Mouse (Mus musculus): ENCODE results near the gene Gm20388. TPM values are rescaled to one million over a fixed set of nuclear protein-coding genes. Genes with fewer than 3 reads are reported as not detected.

Gm20388 gene
- polyA plus RNA-seq, 1 experiment, result 18.7 TPM

- H3K27ac ChIP-seq (ENCODE audit: insufficient read depth, low read length), result no peak overlapping the region
- H3K27me3 ChIP-seq (ENCODE audit: control insufficient read depth, insufficient read depth, low read length), result no peaks in the 10 kb centered on the region
- no peak for TF ChIP-seq CTCF (IDR thresholded peaks at IDR 0.05; ENCODE audit: borderline replicate concordance, insufficient read depth, low read depth, low read length)
- no peak for TF ChIP-seq POLR2A (IDR thresholded peaks at IDR 0.05; ENCODE audit: borderline replicate concordance, insufficient read depth, low read length)
- 90% methylated on average over 4 of the region's 4 CpGs for WGBS
- no peak for DNase-seq
- no peaks in the 10 kb centered on the region; the same call in 1 of the 2 replicates for H3K4me1 ChIP-seq (ENCODE audit: control insufficient read depth, insufficient read depth, low read length)
- no peak overlapping the region for H3K4me3 ChIP-seq (replicated peaks; ENCODE audit: insufficient read depth, low read depth, low read length)
These were observed 3065.4 kb downstream of the Gm20388 start for GRCm38 (mm10) chr8:122976046-122976445.

GRCm38 (mm10) chr8:122979424-122979823 is 3068.8 kb downstream of the Gm20388 start:
- DNase-seq, result no peak
- TF ChIP-seq POLR2A (IDR thresholded peaks at IDR 0.05; ENCODE audit: borderline replicate concordance, insufficient read depth, low read length) (no peak), CTCF (IDR thresholded peaks at IDR 0.05; ENCODE audit: borderline replicate concordance, insufficient read depth, low read depth, low read length) (no peak)
- 83% methylated on average over 3 of the region's 3 CpGs for WGBS
- peaks cover 7% of the 10 kb centered on the region for H3K4me1 ChIP-seq (ENCODE audit: control insufficient read depth, insufficient read depth, low read length)
- H3K27ac ChIP-seq (ENCODE audit: insufficient read depth, low read length), result no peak overlapping the region
- H3K27me3 ChIP-seq (ENCODE audit: control insufficient read depth, insufficient read depth, low read length), result no peaks in the 10 kb centered on the region
- no peak overlapping the region for H3K4me3 ChIP-seq (replicated peaks; ENCODE audit: insufficient read depth, low read depth, low read length)

GRCm38 (mm10) chr8:122979865-122980509 is 3069.3 kb downstream of the Gm20388 start:
- Histone ChIP-seq H3K4me3 (replicated peaks; ENCODE audit: insufficient read depth, low read depth, low read length) (no peak overlapping the region), H3K27ac (ENCODE audit: insufficient read depth, low read length) (no peak overlapping the region), H3K27me3 (ENCODE audit: control insufficient read depth, insufficient read depth, low read length) (no peaks in the 10 kb centered on the region), H3K4me1 (ENCODE audit: control insufficient read depth, insufficient read depth, low read length) (peaks cover 7% of the 10 kb centered on the region)
- no peak for DNase-seq
- TF ChIP-seq CTCF (IDR thresholded peaks at IDR 0.05; ENCODE audit: borderline replicate concordance, insufficient read depth, low read depth, low read length), result no peak
- no peak for TF ChIP-seq POLR2A (IDR thresholded peaks at IDR 0.05; ENCODE audit: borderline replicate concordance, insufficient read depth, low read length)
- 36% methylated on average over 10 of the region's 10 CpGs for WGBS

- no peak for DNase-seq
- Histone ChIP-seq H3K4me3 (replicated peaks; ENCODE audit: insufficient read depth, low read depth, low read length) (no peak overlapping the region), H3K27ac (ENCODE audit: insufficient read depth, low read length) (no peak overlapping the region), H3K27me3 (ENCODE audit: control insufficient read depth, insufficient read depth, low read length) (no peaks in the 10 kb centered on the region), H3K4me1 (ENCODE audit: control insufficient read depth, insufficient read depth, low read length) (peaks cover 18% of the 10 kb centered on the region)
- no peak for TF ChIP-seq CTCF (IDR thresholded peaks at IDR 0.05; ENCODE audit: borderline replicate concordance, insufficient read depth, low read depth, low read length)
- no peak for TF ChIP-seq POLR2A (IDR thresholded peaks at IDR 0.05; ENCODE audit: borderline replicate concordance, insufficient read depth, low read length)
- WGBS, result 55% methylated on average over 5 of the region's 5 CpGs
These were observed 3071.0 kb downstream of the Gm20388 start for GRCm38 (mm10) chr8:122981646-122982045.

GRCm38 (mm10) chr8:122983178-122983942 is 3072.7 kb downstream of the Gm20388 start:
- WGBS, result 85% methylated on average over 19 of the region's 19 CpGs
- Histone ChIP-seq H3K27ac (ENCODE audit: insufficient read depth, low read length) (no peak overlapping the region), H3K4me3 (replicated peaks; ENCODE audit: insufficient read depth, low read depth, low read length) (no peak overlapping the region), H3K4me1 (ENCODE audit: control insufficient read depth, insufficient read depth, low read length) (peaks cover 18% of the 10 kb centered on the region), H3K27me3 (ENCODE audit: control insufficient read depth, insufficient read depth, low read length) (no peaks in the 10 kb centered on the region)
- TF ChIP-seq CTCF (IDR thresholded peaks at IDR 0.05; ENCODE audit: borderline replicate concordance, insufficient read depth, low read depth, low read length) (no peak), POLR2A (IDR thresholded peaks at IDR 0.05; ENCODE audit: borderline replicate concordance, insufficient read depth, low read length) (no peak)
- DNase-seq, result no peak

GRCm38 (mm10) chr8:122984175-122984574 is 3073.5 kb downstream of the Gm20388 start:
- 81% methylated on average over 3 of the region's 3 CpGs for WGBS
- no peaks in the 10 kb centered on the region for H3K27me3 ChIP-seq (ENCODE audit: control insufficient read depth, insufficient read depth, low read length)
- DNase-seq, result no peak
- no peak overlapping the region for H3K27ac ChIP-seq (ENCODE audit: insufficient read depth, low read length)
- H3K4me1 ChIP-seq (ENCODE audit: control insufficient read depth, insufficient read depth, low read length), result peaks cover 22% of the 10 kb centered on the region
- TF ChIP-seq POLR2A (IDR thresholded peaks at IDR 0.05; ENCODE audit: borderline replicate concordance, insufficient read depth, low read length) (no peak), CTCF (IDR thresholded peaks at IDR 0.05; ENCODE audit: borderline replicate concordance, insufficient read depth, low read depth, low read length) (no peak)
- no peak overlapping the region for H3K4me3 ChIP-seq (replicated peaks; ENCODE audit: insufficient read depth, low read depth, low read length)

- no peak for DNase-seq
- no peak overlapping the region for H3K4me3 ChIP-seq (replicated peaks; ENCODE audit: insufficient read depth, low read depth, low read length)
- peaks cover 24% of the 10 kb centered on the region for H3K4me1 ChIP-seq (ENCODE audit: control insufficient read depth, insufficient read depth, low read length)
- 88% methylated on average over 8 of the region's 8 CpGs for WGBS
- H3K27ac ChIP-seq (ENCODE audit: insufficient read depth, low read length), result 0 out of 2 replicates have a peak overlapping the region, but pooled peaks have one; percentile 36
- TF ChIP-seq CTCF (IDR thresholded peaks at IDR 0.05; ENCODE audit: borderline replicate concordance, insufficient read depth, low read depth, low read length) (no peak), POLR2A (IDR thresholded peaks at IDR 0.05; ENCODE audit: borderline replicate concordance, insufficient read depth, low read length) (no peak)
- H3K27me3 ChIP-seq (ENCODE audit: control insufficient read depth, insufficient read depth, low read length), result no peaks in the 10 kb centered on the region
These were observed 3076.0 kb downstream of the Gm20388 start for GRCm38 (mm10) chr8:122986501-122987184.
